Mouse (Mus musculus) natural killer cell, adult 2 months (primary cell): ENCODE measurements around the gene Fam180a.
"Not testable (repeated sequence)": the region's sequence is repeated elsewhere in the genome, so short reads cannot be mapped to it uniquely, and the experiment has no call there.

Source experiments
- DNase-seq, 2 experiments: peaks; one replicate each; pipeline ENCODE4 v3.0.0; 2022; ENCODE audit warnings: low spot score in 2 of 2

Gene Fam180a

DNA sequence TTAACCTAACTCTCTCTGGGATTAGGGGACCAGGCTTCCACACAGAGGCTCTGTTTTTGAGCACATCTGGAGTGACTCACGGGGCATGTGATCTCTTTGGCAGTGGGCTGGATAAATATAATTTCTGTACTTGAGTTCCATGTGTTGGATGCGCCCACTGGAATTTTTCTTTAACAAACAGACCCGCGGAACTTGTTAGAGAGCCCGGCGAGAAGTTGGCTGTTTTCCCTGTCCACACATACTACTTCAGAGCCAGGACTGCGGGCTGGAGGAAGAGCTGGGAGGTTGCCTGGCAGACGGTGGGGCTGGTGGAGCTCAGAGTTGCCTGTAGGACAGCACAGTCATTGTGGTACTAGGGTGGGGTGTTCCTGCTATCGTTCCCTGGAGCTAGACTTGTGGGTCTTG is at the start of gene Fam180a:
Fam180a (minus strand) TSS at position 31 of the 405 bp plus-strand sequence.
- DNase-seq: no peak

DNA sequence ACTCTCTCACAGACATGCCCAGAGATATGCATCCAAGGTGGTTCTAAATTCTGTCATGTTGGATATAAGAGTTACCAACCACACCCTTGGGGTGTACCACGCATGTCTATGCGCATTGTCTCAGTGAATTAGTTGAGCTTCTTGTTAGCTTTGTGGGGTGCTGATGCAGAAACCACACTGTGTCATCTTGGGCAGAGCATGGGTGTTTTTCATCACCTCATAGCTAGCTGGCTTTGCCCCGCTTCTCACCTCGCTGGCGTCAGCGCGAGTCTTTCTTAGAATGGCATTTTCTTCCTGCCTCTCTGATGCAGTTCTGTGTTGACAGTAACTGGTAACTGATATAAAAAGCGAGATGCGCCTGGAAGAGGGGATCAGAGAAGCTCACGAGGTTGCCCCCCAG is 48.1 kb upstream of the Fam180a start:
- DNase-seq: peak; percentile 26 to 61

DNA sequence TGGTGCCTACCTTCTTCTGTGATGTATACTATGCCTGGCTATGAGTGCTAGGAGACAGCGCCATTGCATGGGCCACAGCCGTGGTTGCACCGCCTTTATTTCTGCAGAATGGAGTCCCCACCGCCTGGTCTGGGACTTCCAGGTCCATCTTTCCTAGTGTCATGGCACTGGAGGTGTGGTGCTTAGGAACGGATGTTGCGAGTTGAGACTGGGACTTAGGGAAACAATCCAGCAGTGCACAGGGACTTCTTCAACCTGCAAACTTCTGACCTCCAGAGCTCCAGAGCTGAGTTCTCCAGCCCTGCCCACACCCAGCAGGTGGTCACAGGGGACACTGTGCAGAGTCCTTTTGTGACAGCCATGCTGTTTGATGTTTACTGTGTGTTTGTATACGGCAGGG is 44.4 kb upstream of the Fam180a start:
- DNase-seq: no peak

DNA sequence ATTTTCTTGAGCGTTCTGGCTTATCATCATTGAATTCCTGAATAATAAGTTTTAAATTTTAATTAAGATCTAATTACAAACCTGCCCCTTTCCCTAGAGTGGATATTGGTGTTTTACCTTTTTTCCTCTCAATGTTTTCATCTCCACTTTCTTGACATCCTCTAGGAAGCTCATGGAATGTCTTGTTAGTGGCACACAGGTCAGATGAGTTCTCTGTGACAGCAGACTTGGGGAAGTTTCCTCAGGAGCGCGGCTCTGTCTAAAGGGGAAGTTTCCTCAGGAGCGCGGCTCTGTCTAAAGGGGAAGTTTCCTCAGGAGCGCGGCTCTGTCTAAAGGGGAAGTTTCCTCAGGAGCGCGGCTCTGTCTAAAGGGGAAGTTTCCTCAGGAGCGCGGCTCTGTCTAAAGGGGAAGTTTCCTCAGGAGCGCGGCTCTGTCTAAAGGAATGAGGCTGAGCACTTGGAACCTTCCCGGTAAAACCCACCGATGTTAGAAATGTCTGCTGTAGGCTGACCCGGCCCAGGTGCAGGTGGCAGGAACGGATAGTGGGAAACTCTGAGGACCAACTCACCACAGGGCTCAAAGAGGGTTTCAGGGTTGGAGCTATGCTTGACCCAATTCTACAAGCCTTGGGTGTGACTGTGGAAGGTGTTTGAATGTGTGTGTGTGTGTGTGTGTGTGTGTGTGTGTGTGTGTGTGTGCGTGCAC is 43.8 kb upstream of the Fam180a start:
- DNase-seq: not testable (repeated sequence)

DNA sequence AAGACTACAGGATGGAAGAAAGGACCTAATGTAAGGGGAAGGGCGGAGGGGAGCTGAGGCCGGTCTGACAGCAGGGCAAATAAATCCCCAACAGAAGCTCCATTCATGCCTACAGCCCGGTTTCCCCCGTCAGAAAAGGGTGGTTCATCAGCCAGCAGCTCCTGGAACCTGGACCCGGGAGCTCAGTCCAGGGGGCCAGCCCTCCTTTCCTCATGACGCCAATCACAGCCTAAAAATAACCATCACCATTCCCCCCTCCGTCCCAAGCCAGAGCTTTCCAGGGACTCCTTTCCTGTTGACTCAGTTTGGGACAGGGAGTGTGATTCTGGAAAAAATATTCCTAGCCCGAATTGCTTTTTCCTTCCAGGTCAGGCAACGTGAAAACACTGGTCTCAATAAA is 36.7 kb upstream of the Fam180a start:
- no peak for DNase-seq

DNA sequence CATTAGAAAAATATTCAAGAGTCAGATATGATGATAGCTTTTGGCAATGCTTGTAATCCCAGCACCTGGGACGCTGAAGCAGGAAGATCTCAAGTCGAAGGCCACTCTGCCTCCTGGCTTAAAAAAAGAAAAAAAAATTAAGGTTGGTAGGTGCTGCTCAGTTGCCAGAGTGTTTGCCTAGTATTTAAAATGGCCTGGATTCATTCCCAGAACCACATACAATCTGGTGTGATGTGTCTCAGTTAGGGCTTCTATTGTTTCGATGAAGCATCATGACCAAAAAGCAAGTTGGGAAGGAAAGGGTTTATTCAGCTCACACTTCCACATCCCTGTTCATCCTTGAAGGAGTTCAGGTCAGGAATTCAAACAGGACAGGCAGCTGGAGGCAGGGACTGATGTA is 29.4 kb upstream of the Fam180a start:
- no peak for DNase-seq

DNA sequence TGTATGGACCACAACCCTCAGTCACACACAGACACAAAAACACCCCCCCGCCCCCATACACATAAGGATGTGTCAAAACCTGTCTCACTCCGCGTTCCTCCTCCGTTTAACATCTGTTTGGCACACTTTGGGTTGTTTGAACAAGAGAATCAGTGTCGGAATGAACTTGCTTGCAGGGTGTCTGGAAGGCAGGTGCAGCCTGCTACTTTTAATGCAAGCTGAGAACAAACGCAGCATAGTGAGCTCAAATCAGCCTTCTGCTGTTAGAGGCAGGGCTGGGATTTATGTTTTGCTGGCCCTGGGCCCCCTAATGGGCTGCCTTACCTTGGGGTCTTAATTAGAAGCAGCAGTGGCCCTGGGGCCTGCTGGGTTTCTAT is 28.7 kb upstream of the Fam180a start:
- no peak for DNase-seq

DNA sequence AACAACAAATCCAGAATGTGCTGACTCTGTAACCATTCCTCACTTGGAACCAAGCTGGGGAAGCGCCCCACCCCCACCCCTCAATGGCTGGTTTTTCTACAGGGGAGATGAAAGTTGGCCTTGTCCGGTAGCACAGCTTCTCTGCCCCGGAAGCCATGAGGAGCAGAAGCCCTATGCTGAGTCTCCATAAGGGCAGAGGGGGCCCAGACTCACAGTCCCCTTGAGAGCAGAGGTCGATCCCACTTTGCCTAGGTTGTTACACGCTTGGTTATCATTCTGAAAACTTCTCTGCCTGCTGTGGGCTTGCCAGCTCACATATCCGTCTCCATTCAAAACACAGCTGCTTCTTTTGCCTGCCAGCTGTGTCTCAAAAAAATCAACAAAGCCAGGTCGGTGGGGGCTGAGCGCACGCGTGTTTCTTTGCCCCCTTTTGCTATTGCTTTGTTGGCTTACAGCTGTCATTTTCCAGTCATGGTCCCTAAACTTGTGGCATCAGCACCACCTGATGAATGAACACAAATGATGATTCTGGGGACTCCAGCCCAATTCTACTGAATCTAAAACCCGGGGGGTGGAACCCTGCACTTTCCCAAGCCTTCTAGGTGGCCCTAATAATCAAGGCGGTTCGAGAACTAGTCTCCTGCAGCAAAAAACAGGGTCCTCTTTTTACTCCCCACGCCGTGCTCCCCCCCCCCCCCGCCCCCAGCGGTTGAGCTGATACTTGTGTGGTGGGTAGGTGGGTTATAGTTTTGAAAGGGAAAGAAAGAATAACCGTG is 28.1 kb upstream of the Fam180a start:
- DNase-seq: no peak

DNA sequence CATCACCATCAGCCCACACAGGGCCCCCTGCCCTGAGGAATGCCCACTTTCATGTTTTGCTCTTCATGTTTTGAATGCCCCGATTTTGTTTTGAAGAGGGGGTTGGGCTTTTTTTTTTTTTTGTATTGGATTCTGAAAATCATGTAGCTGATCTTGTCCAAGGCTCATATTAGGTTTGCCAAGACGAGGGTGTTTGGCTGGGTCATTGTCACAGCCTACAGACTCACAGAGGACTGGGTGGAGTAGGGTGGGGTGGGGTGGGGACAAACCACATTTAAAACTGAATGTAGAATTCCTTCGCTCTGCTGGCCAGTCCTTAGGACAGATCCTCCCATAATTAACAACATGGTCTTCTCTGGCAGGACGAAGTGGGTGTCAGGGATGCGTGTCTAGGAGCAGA is 27.5 kb upstream of the Fam180a start:
- DNase-seq: no peak

DNA sequence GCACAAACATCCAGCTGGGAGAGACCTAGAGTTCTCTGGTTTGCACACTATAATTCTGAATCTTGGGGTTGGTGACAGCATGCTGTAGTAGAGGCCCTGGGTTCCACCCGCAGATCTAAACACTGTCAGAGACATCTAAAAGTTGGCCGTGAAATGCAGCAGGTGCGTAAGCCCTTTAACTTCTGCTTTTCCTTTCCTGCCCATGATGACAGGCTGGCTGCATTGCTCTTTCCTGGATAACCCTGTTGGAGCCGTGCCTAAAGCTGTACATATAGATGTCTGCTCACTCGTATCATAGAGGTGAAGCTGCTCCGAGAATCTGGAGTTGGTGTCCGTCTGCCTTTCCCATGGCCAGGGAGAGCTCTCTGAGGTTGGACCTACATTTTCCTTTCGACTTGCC is 26.9 kb upstream of the Fam180a start:
- DNase-seq: no peak

DNA sequence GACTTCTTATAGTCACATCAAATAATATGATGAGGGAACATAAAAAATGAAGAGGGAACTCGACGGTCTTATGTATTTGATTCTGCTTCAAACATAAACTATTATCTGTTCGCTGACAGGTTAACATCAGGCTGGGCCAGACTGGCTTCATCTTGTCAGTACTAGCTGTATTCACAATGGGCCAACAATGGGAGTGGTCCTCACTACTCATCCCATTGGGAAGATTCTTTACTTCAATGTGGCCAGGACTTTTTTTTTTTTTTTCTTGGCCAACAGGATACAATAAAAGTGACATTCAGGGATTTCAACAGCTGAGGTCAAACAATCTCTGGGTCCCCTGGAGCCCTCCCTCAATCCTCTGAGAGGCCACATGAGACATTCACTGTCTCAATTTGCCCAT is 25.9 kb upstream of the Fam180a start:
- no peak for DNase-seq

DNA sequence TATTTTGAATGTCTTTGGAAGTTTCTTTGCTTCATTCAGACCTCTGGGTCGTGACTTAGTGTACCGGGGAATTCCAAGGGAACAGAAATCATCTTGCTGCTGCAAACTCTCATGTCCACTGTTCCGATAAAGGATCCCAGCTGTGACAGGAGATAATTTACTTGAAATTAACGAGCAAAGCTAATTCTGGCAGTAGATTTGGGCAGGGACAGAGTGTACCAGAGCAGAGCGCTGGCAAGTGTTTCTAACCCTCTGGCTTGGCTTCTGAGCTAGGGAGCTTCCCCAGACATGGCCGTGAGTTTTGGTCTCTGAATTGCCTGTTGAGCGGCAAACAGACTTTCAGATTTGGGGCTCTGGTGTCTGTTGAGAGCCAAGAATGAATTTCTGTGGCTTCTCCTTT is 23.8 kb upstream of the Fam180a start:
- DNase-seq: no peak

DNA sequence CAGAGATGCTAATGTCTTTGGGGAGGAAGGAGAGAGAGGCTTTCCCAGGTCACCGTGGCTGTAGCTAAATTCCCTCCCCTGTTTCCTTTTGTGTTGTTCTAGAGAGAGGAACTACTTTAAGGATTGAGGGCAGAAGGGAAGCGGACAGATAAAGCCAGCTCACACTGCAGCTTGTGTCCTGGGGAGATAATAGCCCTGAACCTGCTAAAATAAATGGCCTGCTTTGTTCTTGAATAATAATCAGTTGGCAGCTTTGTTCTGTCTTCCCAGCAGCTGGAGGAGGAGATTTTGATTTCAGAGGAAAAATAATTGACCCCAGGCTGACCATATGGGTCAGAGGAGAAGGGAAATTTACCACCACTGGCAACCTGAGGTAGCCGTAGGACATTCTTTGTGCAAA is 12.7 kb upstream of the Fam180a start:
- DNase-seq: no peak

DNA sequence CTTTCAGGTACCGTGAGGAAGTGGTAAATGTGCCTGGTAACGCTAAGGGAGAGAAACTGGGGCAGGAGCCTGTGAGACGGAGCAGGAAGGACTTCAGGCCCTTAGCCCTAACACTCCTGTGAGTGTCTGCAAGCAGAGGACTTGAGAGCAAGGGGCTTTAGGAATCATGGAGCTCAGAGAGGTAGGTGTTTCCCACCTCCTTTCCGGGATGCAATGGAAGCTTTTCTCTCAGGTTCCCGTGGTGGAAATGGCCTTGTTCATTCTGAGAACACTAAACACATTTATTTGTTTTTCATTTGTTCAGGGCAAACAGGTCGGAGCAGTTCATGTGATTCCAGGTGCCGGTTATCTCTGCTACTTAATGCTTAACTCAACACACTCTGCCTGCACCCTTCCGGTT is 11.9 kb upstream of the Fam180a start:
- DNase-seq: no peak

DNA sequence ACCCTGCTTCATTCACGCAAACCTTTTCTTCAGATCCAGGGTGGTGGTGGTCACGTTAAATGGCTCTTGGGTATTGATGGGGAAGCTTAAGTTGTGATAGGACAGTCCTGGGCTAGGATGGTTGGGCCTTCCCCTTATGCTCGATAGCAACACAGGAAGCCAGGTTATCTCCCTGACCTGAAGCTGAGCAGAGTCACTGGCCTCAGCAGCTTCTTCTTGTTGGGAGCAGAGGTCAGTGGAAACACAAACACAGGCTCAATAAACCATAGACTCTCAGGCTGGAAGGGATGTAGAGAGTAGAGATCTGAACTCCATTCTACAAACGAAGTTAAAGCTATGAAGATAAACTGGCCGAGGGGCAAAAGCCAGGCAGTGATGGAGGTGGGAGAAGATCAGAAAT is 9.5 kb upstream of the Fam180a start:
- DNase-seq: no peak

DNA sequence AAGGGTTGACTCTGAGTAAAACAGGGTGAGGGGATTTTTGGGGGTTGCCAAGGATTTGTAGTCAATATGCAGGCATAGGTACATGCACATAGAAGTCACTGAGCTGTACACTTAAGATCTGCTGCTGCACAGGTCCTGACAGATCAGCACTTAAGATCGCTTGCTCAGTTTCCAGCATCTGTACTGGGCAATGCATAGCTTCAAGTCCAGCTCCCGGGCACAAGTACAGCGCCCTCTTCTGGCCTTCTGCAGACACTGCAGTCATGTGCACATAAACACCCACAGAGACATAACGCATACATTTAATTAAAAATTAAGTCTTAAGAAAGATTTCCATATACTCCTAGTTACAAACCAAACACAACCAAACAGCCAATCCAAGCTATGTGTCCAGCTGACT is 8.3 kb upstream of the Fam180a start:
- no peak for DNase-seq

DNA sequence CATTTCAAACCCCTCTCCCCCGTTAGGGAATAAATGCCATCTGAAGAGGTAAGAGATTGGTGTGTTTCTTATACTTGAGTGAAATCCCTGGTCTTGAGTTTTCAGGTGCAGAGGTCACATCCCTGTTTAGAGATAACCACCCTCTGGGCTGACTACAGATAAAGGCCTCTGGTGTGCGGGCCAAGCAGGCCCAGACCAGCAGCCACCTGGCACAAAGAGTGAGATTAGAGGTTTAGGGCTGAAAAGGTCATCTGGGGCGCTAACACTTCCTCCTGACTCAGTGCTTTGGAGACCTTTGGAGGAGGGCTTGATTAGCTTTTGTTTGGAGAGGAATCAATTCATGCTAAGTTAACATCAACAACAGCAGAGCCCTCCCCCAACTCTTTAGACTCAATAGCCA is 7.7 kb upstream of the Fam180a start:
- no peak for DNase-seq

DNA sequence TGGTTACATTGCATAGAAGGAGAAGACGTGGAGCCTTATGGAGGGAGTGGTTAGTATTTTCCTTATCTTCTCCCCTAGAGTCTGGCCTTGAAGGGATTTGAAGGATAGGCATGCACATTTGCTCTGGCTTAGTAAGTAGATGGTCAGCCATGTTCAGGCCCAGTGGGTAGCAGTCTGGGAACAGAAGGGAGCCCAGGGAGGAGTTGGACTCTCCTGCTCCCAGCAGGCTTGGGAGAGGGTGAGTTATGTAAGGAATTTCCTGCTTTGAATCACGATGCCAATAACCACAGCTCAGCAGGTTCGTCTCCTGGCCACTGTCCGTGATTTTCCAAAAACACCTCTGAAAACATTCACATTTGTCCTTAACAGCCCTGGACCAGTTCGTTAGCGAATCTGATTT is 4.9 kb upstream of the Fam180a start:
- DNase-seq: no peak

DNA sequence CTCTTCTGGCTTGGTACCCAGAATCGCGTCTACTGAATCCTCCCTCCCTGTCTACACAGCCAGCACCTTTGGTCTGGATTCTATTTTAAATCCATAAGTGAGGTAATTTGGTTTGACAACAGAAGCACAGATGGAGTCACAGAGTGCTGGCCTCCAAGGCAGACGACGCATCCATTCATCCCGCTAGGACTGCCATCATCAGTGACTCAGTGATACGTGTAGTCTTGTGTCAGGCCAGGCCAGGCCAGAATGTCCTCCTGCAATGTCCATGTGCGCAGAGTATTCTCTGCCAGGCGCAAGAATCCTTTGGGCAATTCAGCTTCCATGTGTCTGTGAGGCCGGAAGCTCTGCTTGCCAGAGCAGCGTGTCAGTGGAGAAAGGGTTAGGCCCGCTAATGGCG is 4.0 kb upstream of the Fam180a start:
- DNase-seq: no peak

DNA sequence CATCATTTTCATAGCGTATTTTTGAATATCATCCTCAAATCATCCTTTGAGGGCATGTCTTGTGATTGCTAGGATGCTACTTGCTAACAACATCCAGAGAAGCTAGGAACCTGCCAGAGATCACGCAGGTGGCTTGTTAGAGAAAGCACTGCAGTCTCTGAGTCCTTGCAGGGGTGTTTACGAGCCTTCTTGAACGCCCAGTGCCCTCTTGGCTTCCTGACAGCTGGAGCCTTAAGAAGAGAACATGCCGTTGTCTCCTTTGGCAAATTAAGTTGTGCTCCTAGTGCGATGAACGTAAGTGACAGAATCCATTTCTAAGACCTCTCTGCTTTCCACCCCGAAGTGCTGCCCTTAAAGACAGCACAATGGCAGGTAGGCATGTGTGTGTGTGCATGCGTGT is 1.6 kb downstream of the Fam180a start:
- DNase-seq: no peak

DNA sequence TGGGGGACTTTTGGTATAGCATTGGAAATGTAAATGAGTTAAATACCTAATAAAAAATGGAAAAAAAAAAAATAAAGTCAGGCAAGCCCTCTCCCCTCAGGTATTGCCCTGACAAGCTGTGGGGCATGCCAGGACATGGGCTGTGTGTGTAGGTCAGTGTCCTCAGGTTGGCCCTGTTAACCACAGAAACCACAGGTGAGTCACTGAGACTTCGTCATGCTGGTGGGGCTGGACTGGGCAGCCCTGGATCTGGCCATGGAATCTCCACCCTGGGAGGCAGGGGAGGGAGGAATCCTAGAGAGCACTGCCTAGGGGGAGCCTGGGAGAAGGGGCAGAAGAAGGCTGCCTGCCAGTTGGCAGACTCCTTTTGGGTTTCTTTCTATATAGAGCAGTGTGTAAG is 2.9 kb downstream of the Fam180a start:
- peak in 1 of 2 experiments; percentile 3 for DNase-seq

DNA sequence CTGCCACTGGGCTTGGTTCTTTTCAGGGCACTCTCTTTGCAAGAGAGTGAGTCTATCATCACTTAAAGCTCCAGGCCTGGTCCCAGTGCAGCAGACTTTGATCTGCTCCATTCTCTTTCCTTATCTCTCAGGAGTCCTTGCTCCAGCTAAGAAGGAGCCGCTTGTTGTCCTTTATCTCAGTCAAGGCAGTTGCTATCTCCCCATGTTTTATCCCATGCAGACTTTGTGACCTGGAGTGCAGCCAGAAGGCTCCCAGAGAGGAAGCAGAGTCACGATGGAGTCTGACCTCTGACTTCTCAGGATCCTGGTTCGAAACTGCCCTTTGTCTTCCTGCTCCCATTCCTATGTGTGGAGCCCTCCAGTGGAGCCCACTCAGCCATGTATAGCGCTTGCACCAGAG is 4.8 kb downstream of the Fam180a start:
- no peak for DNase-seq

DNA sequence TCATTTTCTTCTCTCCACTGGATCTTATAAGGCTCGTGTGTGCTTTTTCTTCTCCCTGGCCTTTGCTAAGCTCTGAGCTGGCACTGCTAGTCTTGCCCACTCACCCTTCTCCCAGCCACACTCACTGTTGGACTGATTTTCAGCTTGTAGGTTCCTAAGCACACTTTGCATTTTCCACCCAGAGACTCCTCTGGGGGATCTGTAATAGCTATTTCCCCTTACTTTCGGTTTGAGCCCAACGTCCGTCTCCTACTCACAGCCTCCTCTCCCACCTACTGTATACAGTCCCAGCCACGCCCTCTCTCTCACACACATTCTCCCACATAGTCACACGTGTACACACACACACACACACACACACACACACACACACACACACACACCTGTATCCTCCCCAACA is 6.1 kb downstream of the Fam180a start:
- no peak for DNase-seq

DNA sequence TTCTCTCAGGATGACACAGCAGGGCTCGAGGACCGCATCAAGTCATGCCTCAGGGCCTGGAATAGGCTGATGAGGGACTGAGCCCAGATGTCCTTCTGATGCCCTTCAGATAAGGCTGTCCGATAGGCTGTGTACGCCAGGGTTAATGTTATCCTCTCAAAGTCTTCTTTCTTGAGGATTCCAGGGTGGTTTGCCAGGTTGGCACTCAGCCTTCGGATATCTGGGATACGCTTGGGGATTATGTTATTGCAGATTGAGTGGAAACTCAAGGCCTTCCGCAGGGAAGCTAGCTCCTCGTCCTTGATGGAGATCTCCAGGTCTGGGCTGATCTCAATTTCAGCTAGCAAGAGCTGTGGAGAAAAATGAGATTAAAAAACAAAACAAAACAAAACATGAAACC is 12.4 kb downstream of the Fam180a start:
- DNase-seq: no peak
